Mouse (Mus musculus): ENCODE data around the gene Depdc1b. TPM values are rescaled to one million over a fixed set of nuclear protein-coding genes. Genes with fewer than 3 reads are reported as not detected.

The Depdc1b gene
- total RNA-seq, 2 experiments from 2014 or later: 0.35 TPM; not detected in 1

- no peak for DNase-seq
Observed at GRCm38 (mm10) chr13:108317414-108317813, 1.3 kb downstream of the Depdc1b start.

GRCm38 (mm10) chr13:108319028-108319427, 2.9 kb downstream of the Depdc1b start:
- DNase-seq: no peak

- DNase-seq: no peak
Observed at GRCm38 (mm10) chr13:108320216-108320615, 4.1 kb downstream of the Depdc1b start.

- no peak for DNase-seq
Observed at GRCm38 (mm10) chr13:108322466-108322865, 6.3 kb downstream of the Depdc1b start.

GRCm38 (mm10) chr13:108323317-108323716, 7.2 kb downstream of the Depdc1b start:
- DNase-seq: no peak

- DNase-seq: no peak
Observed at GRCm38 (mm10) chr13:108323866-108324829, 8.0 kb downstream of the Depdc1b start.

GRCm38 (mm10) chr13:108325871-108326270, 9.7 kb downstream of the Depdc1b start:
- no peak for DNase-seq

GRCm38 (mm10) chr13:108326351-108326750, 10.2 kb downstream of the Depdc1b start:
- no peak for DNase-seq

- DNase-seq: no peak
Observed at GRCm38 (mm10) chr13:108327047-108327446, 10.9 kb downstream of the Depdc1b start.

- no peak for DNase-seq
Observed at GRCm38 (mm10) chr13:108328406-108329180, 12.5 kb downstream of the Depdc1b start.

- no peak for DNase-seq
Observed at GRCm38 (mm10) chr13:108329693-108330092, 13.6 kb downstream of the Depdc1b start.

- DNase-seq: no peak
Observed at GRCm38 (mm10) chr13:108335257-108336003, 19.3 kb downstream of the Depdc1b start.

- no peak for DNase-seq
Observed at GRCm38 (mm10) chr13:108336192-108336591, 20.1 kb downstream of the Depdc1b start.

GRCm38 (mm10) chr13:108337340-108337739, 21.2 kb downstream of the Depdc1b start:
- no peak for DNase-seq

GRCm38 (mm10) chr13:108338076-108338836, 22.1 kb downstream of the Depdc1b start:
- DNase-seq: no peak

- DNase-seq: no peak
Observed at GRCm38 (mm10) chr13:108339907-108340596, 23.9 kb downstream of the Depdc1b start.

- no peak for DNase-seq
Observed at GRCm38 (mm10) chr13:108341585-108341984, 25.5 kb downstream of the Depdc1b start.

- no peak for DNase-seq
Observed at GRCm38 (mm10) chr13:108345756-108346155, 29.6 kb downstream of the Depdc1b start.

- no peak for DNase-seq
Observed at GRCm38 (mm10) chr13:108347016-108347415, 30.9 kb downstream of the Depdc1b start.

GRCm38 (mm10) chr13:108349624-108350023, 33.5 kb downstream of the Depdc1b start:
- no peak for DNase-seq

GRCm38 (mm10) chr13:108353781-108354180, 37.6 kb downstream of the Depdc1b start:
- DNase-seq: no peak
